Mouse (Mus musculus): ENCODE results near the gene Eif3g.

Gene Eif3g

DNA sequence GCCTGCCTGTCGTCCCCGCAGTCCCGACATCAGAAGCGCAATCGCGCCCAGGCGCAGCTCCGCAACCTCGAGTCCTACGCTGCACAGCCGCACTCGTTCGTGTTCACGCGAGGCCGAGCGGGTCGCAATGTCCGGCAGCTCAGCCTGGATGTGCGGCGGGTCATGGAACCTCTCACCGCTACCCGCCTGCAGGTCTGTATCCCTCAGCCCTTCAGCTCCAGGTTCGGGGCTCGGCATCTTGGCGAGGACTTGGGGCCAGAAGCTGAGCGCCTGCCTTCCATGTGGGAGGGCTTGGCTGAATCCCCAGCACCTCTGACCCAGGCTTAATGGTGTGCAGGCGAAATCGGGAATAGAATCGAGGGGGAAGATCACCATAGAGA lies 10.0 kb downstream of the Eif3g start:
- no peak for DNase-seq (ENCODE audit: low spot score)

DNA sequence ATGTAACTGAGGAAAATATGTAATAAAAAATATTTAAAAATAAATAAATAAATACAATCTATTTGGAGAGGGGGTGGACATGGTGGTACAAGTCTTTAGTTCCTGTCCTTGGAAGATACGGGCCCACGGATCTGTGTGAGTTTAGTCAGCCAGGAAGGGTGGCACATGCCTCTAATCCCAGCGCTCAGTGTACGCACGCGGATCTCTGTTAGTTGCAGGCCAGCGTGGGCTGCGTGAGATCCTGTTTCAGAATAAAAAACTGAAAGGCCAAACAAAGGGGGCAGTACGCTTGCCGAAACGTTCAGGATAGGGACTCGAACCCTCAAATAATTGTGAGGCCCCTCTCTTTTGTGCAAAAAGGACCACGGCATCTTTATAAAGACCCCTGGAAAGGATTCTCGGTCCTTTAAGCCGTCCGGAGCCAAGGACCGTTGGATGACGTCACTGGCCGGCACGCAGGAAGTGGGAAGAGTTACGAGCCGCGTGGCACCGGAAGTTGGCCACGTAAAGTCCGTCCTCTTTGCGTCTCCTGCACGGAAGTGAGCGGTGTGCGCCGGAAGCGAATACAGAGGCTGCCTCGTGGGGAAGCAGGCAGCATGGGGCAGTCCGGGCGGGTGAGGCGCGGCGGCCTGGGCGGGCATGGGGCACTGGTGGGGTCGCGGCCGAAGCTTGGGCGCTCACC lies 10.6 kb downstream of the Eif3g start, which contains the start of gene Ppan:
Gene Ppan, plus strand, starts transcription at position 472 of the 682 bp plus-strand sequence.
- DNase-seq (ENCODE audit: low spot score) = peak; percentile 94

DNA sequence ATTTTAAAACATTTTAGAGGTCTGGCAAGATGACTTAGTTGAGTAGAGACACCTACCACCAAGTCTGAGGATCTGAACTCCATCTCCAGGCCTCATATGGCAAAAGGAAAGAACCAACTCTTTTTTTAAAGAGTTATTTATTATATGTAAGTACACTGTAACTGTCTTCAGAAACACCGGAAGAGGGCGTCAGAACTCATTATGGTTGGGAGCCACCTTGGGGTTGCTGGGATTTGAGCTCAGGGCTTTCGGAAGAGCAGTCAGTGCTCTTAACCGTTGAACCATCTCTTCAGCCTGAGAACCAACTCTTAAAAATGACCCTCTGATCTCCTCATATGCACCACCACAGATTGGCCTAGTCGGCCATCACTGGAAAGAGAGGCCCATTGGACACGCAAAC lies 11.2 kb downstream of the Eif3g start:
- no peak for DNase-seq (ENCODE audit: low spot score)

DNA sequence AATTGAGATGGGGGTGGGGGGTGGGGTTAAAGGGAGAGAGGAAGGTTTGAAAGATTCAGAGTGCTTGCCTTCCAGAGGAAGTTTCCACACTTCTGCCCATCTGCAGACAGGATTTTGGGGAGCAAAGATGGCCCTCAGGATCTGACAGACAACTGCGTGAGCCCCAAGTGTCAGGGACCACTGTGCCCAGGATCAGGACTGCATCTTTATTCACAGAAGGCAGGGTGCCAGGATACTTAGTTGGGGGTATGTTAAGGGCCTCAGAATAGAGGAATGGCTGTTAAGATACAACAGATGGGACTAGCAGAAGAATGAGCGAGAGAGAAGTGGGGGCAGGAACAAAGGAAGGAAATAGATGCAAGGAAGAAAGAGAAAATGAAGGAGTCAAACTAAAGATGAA lies 11.9 kb downstream of the Eif3g start:
- DNase-seq (ENCODE audit: low spot score) = no peak

DNA sequence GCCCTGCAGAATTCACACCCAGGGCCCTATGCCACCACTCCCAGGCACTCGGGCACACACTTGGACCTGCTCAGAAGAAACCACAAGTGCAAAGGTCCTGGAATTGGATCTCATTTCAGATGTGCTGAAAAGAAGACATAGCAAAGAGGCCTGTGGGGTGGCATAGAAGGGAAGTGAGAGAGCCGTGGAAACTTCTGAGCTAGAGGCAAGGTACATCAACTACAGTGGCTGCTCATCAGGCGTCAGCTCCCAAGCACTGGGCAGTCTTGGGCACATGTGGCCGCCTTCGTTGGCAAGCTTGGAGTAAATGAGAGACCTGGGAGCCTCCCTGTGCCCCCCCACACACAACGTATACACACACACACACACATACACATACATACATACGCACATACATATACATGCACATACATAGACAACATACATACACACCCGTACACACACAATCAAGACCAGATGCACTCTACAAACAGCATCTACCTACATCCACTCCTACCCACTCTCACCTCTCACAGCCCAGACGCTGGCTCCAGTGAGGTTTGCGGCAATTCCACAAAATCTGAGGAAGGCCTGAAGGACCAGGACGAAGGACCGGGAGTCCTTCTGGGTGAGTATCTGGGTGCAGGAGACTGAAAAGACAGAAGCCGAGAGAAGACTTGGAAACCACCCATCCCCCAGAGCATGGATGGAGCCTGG lies 19.2 kb downstream of the Eif3g start, which contains the start of gene Angptl6:
Gene Angptl6, minus strand, starts transcription at position 631 of the 696 bp plus-strand sequence.
- DNase-seq (ENCODE audit: low spot score) = no peak

DNA sequence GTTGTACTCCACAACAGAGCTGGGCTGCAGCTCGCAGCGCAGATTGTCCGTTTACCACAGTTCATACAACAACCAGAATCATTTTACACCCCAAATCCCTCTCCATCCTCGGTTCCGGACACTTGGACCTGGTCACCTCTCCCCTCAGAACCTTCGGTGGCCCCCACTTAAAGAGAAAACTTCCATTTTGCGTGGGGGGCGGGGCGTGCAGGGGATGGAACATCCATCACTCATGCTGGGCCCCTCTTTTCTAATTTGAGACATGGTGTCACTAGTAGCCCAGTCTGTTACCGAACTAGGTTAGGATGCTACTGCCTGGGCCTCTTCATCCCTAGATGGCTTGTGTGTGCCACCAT lies 19.7 kb downstream of the Eif3g start:
- no peak for DNase-seq (ENCODE audit: low spot score)

DNA sequence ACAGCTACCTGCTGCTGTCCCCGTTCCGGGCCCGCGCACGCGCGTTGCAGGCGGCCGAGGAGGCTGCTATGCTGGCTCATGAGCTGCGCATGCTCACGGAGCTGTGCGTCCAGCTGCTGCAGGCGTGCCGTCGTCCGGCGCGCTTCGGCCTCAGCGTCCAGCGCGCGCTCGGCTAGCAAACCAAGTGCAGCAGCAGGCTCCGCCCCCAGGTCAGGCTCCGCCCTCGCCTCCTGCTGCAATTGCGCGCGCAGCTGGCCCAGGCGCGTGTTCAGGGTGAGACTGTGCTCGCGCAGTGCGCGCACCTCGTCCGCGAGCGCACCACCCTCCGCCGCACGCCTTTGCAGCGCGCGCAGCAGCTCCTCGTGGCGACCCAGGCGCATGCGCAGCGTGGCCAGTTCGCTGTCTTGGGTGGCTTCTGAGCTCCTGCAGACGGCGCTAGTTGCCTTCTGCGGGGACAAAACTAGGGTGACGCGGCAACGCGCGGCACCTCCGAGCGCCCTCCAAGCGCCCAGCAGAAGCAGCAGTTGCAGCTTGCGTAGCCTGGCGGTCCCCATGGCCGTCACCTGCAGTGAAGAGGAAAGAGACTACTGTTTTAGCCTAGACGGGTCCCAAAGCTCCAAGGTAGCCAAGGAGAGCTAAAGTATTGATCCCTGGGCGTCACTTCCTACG lies 20.2 kb downstream of the Eif3g start:
- DNase-seq (ENCODE audit: low spot score) = peak; percentile 99

DNA sequence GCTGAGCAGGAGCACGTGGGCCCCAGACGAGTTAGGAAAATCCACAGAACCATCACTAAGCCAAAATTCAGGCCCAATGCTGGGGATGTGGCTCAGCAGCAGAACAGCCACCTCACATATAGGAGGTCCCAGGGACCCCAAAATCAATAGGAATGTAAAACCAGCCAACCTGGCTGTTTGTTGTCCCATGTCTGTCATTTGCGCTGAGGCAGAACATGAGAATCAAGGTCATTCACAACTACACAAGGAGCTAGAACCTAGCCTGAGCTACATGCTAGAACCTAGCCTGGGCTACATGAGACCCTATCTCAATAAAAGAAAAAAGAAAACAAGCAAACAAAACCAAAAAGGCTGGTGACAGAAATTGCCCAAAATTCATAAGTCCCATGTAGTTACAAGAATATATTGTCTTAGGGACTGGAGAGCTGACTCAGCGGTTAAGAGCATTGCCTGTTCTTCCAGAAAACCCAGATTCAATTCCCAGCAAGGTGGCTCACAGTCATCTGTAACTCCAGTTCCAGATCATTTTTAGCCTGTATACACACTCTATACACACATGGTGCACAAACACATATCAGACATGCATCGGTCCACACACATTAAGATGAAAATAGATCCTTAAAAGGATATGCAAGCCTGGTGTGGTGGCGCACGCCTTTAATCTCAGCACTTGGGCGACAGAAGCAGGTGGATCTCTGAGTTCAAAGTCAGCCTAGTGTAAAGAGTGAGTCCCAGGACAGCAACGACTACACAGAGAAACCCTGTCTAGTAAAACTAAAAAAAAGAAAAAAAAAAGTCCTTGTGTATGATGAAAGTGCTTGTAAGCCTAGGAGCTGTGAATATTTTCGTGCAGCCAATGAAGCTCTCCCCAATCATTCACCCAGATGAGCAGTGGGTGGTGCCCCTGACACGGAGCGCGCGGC lies 21.0 kb downstream of the Eif3g start:
- no peak for DNase-seq (ENCODE audit: low spot score)

DNA sequence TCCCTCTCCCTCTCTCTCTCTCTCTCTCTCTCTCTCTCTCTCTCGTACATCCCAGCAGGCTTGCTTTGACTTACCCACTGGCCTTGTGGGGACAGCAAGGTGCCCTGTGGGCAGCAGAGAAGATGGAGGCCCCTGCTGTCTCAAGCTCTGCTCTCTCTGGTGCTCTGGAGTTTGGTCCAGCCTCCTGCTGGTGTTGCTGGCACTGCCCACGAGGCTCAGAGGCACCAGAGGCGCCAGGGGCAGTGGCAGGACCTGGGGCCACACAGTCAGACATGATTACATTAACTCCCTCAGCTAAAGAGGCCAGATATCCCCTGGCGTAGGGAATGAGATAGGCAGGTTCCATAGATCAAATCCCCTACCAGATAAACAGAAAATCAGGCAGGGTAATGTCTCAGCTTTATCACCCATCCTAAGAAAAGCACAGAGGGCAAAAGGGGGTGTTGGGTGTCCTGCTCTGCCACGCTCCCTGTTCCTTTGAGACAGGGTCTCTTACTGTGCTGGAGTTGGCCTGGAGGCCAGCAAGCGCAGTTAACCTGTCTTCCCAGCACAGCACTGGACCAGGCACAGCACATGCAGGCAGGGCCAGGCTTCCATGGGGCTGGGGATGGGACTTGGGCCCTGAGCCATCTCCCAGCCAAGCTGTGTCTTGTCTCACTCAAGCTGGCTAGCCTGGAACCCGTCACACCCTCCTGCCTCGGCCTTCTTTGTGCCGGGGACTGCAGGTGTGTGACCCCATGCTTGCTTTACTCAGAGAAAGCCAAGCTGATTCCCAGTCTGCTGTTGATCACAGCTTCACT lies 21.9 kb downstream of the Eif3g start:
- DNase-seq (ENCODE audit: low spot score) = no peak

DNA sequence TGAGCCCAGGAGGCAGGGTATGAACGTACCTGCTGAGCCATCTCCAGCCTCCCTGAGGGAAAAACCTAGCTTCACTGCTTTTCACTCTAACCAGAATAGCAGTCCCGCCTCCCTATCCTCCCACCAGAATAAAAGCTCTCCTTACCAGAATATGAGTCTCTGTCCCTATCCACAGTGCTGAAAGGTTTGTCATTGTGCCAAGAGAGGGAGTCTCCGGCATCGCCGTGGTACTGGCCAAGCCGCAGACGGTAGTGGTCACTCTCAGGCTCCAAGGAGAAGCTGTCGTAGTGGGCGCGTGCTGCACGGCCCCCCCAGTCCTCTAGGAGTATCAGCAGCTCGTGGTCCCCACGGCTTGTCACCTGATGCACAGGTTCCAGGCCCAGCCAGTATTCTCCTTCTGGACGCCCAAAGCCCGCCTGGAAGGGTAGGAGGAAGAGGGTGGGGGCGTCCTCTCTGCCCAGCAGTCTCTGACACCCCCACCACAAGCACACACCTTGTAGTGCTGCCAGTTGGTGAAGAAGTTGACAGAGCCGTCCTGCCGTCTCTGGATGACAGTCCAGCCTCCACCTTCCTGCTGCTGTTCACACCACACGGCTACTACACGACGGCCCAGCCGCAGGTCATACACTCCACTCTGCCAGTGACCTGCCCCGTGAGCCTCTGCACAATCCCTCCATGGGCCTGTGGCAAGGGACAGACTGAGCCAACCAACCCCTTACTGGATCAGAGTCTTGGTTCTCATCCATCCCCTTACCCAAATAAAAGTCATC lies 23.2 kb downstream of the Eif3g start:
- DNase-seq (ENCODE audit: low spot score) = no peak

DNA sequence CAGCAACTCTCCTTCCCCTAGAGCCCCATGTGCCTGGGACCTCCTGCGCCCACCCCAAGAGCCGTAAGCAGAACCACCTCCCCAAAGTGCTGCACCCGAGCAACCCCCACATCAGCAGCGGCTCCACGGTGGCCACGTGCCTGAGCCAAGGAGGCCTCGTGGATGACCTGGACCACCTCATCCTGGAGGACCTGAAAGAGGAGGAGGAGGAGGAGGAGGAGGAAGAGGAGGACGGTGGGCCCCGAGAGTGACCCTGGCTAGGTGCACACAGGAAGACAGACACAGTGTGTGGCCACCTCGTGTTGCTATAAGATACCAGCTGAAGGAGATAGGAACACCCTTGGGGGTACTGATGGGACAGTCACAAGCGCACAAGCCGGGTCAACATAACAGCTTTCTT lies 24.9 kb downstream of the Eif3g start:
- DNase-seq (ENCODE audit: low spot score) = no peak

DNA sequence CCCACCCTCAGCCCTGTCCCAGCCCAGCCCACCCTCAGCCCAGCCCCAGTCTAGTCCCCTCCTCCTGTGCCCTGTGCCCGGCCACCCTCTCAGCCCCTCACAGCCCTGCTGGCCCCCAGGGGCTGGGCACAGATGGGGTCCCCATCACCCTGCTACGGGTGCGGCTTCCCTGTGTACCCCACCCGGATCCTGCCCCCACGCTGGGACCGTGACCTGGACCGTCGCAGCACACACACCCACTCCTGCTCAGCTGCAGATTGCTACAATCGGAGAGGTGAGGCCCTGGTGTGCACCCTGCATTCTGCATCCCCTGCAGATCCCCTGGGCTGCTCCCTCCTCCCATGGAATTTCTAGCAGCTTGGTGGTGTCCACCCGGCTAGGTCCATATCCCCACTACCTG lies 25.4 kb downstream of the Eif3g start:
- no peak for DNase-seq (ENCODE audit: low spot score)

DNA sequence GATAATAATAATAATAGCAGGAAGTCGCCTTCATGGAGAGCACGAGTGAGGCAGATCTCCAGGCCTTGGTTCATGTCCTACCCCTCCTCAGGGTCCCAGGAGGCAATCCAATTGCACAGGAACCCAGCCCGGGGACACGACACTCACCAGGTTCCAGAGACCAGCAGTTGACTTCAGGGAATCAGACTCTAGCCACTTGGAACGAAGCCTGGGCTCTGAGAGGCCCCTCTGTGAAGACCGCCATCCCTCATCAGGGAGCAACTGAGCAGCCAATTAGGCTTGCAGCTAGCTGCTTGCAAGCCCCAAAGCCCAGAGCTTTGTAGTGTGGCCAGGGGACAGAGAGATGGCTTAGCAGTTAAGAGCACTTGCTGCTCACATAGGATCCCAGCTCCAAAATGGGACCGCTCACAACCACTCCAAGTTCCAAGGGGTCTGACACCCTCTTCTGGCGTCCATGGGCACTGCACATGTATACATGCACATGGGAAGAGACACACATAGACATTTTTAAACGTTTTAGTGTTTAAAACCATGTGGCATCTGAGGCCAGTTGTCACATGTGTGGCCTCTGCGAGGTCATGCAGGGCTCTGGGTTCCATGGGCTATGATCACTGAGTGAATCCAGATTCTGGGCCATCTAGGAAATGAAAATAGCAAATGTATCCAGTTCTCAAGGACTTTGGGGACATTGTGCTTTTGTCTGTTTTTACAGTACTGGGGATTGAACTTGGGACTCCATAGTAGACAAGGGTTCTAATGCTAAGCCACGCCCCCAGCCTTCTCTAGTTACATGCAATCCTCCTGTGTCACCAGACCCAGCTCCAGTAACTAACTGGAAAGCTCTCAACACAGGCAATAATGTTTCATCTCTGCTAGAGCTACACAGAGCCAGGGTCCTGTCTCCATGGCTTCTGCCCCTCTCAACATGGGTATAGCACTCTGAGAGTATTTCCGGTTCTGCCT lies 27.9 kb downstream of the Eif3g start:
- no peak for DNase-seq (ENCODE audit: low spot score)

DNA sequence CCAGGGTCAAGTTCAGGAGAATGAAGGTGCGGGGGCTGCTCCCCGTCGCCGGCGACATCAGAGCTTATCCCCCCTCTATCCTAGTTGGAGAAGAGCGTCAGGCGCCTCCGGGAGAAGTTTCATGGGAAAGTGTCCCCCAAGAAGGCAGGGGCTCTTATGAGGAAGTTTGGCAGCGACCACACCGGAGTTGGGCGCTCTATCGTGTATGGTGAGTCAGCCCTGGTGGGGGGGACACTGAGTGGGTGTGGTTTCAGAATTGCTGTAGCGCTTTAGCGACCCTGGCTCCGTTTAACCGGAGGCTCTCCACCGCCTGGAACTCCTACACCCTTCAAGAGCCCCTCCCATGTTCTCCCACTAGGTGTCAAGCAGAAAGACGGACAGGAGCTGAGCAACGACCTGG lies 29.2 kb downstream of the Eif3g start:
- no peak for DNase-seq (ENCODE audit: low spot score)

DNA sequence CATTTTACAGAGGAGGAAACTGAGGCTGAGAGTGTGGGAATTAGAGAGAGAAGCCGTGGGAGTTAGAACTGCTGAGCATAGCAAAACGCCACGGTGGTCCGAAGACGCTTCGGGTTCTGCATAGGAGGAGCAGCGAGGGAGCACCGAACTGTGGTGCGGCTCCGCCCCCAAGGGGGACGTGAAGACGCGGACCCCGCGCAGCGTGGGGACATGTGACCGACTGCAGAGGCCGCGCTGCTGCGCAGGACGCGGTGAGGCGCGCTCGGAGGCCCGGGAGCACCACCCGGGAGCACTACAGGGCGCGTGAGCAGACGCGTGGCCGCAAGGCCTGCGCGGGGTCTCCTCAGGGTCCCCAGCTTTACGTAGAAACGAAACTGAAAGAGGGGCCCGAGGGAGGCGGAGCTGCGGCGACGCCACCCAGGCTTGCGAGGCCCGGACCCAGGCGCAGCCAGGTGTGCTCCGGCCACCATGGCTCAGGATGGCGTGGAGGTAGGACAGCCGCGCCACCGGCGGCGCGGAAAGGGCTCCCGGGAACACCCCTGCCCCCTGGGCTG lies 29.9 kb downstream of the Eif3g start, which contains the start of gene A230050P20Rik:
Gene A230050P20Rik, plus strand, starts transcription at position 195 of the 554 bp plus-strand sequence.
- DNase-seq (ENCODE audit: low spot score) = no peak

DNA sequence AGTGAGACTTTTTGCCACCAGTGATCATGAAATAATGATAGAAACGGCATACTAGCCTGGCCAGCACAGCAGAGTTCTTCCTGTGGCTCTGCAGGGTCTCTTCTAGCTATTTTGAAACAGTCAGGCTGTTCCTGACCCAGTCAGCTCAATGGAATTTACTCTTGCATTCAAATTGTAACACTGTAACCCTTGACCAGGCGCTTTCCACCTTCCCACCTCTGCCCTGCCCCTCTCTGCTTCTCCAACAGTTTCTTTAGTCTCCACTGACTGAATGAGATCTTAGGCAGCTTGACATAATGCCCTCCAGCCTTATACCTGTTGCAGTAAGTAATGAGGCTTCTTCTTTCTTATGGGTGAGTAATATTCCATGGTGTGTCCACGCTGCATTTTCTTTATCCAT lies 31.5 kb downstream of the Eif3g start:
- DNase-seq (ENCODE audit: low spot score) = no peak

DNA sequence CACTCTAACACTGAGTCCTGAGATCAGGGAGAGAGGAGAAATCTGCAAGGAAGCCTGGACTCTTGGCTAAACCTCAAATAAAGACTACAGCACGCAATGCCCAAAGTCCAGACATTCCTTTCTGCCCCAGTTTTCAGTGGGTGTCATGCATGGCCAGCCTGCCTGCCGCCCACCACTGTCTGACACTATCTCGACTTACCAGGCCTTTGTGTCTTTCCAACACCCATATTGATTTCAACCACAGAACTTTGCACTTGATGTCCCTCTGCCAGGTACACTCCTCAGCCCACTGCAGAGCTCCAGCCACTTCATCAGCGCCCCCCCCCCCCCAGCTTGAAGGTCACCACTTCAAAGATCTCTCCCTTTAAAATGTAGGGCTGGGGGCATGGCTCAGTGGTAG lies 36.2 kb downstream of the Eif3g start:
- DNase-seq (ENCODE audit: low spot score) = no peak

DNA sequence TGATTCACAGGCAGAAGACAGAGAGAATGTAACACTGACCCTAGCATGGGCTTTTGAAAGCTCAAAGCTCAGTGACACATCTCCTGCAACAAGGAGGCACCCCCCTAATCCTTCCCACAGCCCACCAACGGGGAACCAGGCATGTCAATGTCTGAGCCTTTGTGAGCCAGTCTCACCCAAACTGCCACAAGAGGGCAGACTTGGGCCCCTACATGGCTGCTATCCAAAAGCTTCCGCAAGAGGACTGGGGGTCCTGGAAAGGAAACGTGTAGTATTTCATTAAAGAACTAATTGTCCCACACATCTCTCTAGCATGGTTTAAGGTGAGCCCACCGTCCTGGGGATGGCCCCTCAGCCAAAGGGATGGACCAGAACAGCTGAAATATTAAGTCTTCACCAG lies 36.6 kb downstream of the Eif3g start:
- DNase-seq (ENCODE audit: low spot score) = no peak

DNA sequence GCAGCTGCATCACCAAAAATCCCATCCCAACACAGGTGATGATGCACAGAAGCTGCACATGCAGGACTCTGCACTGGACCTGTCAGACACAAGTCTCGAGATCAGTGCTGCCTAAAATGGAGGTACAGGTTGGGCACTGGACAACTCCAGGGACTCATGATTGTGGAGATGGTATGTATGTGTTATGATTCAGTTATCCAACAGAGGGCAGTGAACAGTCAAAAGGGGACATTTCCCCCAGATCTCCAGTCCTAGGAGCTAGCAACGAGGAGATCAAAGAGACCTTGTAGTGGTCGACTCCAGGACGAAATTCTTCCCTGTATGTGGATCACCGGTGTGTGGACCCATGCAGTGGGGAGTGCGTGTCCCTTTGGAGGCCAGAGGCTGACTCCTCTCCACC lies 38.5 kb downstream of the Eif3g start:
- no peak for DNase-seq (ENCODE audit: low spot score)

All from left cerebral cortex, adult 11 months (tissue).